Mouse (Mus musculus): Measurements from ENCODE around the gene Ankrd42.

- TF ChIP-seq CTCF (IDR thresholded peaks at IDR 0.05; ENCODE audit: low read depth) = no peak
- no peak for TF ChIP-seq EP300 (IDR thresholded peaks at IDR 0.05; ENCODE audit: low read depth)
These were observed 86.5 kb downstream of the Ankrd42 start for GRCm38 (mm10) chr7:92550248-92550989.

Measured in liver, postnatal 0 days (tissue).